Mouse (Mus musculus) limb, embryonic 15.5 days (tissue): ENCODE measurements around the gene Ccdc162. TPM values are rescaled to one million over a fixed set of nuclear protein-coding genes. Genes with fewer than 3 reads are reported as not detected.
"Not testable (repeated sequence)": the region's sequence is repeated elsewhere in the genome, so short reads cannot be mapped to it uniquely, and the experiment has no call there.

Experiments
- ATAC-seq: fragments of 200-750 bp; cut with Nextera tagmentation; 2 replicates; pipeline ENCODE4 v1.8.0; 2017; ENCODE audit warnings: low read depth, moderate TSS enrichment; ENCODE audit not compliant: insufficient number of reproducible peaks, low FRiP score, low TSS enrichment
- H3K27ac ChIP-seq: fragments of 300-500 bp; sonication (generic); 2 replicates; pipeline ENCODE4 v1.5.1; 2015; ENCODE audit warnings: moderate library complexity, mild to moderate bottlenecking, inconsistent platforms
- H3K27me3 ChIP-seq: fragments of 300-500 bp; sonication (generic); 2 replicates; pipeline ENCODE4 v1.6.1; 2015; ENCODE audit warnings: inconsistent platforms
- H3K36me3 ChIP-seq: fragments of 300-500 bp; sonication (generic); 2 replicates; pipeline ENCODE4 v1.6.1; 2015; ENCODE audit warnings: inconsistent platforms
- H3K4me1 ChIP-seq: fragments of 300-500 bp; sonication (generic); 2 replicates; pipeline ENCODE4 v1.6.1; 2015; ENCODE audit warnings: inconsistent platforms
- H3K4me2 ChIP-seq: fragments of 300-500 bp; sonication (generic); 2 replicates; pipeline ENCODE4 v1.6.1; 2015; ENCODE audit warnings: mild to moderate bottlenecking, inconsistent platforms
- H3K4me3 ChIP-seq: fragments of 300-500 bp; sonication (generic); 2 replicates; pipeline ENCODE4 v1.5.1; 2015; ENCODE audit warnings: mild to moderate bottlenecking, inconsistent platforms
- H3K9ac ChIP-seq: fragments of 300-500 bp; sonication (generic); 2 replicates; pipeline ENCODE4 v1.6.1; 2015; ENCODE audit warnings: inconsistent platforms
- H3K9me3 ChIP-seq: fragments of 300-500 bp; sonication (generic); 2 replicates; pipeline ENCODE4 v1.6.1; 2016; ENCODE audit warnings: inconsistent platforms
- WGBS: fragments of 180-500 bp; shearing (Covaris S2); methylation state at CpG from one replicate; pipeline ENCODE4 v1.1.7; 2015; 5-methylcytosine and 5-hydroxymethylcytosine counted together
- polyA plus RNA-seq: library from polyadenylated mRNA; unstranded; fragments of >200 nt; fragmentation: Nextera tagmentation; extraction: Ambion mirVana; gene quantifications from 2 replicates; pipeline ENCODE4 v1.2.1, GENCODE M21; 2015

The Ccdc162 gene
- polyA plus RNA-seq, 1 experiment from 2014 or later = 1.3 TPM

GRCm38 (mm10) chr10:41520410-41520673 lies 196.1 kb downstream of the Ccdc162 start:
- H3K36me3 ChIP-seq = peaks cover 8% of the 10 kb centered on the region
- ATAC-seq = no peak
- 2% methylated on average over 5 of the region's 5 CpGs for WGBS
- no peaks in the 10 kb centered on the region for H3K9me3 ChIP-seq
- H3K9ac ChIP-seq = peak overlapping the region; percentile 92
- H3K4me2 ChIP-seq = peak overlapping the region; percentile 85
- peak overlapping the region; percentile 91 for H3K4me3 ChIP-seq
- no peaks in the 10 kb centered on the region for H3K27me3 ChIP-seq
- peaks cover 18% of the 10 kb centered on the region; the same call in 1 of the 2 replicates for H3K4me1 ChIP-seq
- H3K27ac ChIP-seq = no peak overlapping the region

GRCm38 (mm10) chr10:41519640-41520409 lies 196.6 kb downstream of the Ccdc162 start:
- Histone ChIP-seq H3K4me3 (peak overlapping the region; percentile 91), H3K27ac (peak overlapping the region; percentile 98), H3K27me3 (no peaks in the 10 kb centered on the region), H3K9ac (peak overlapping the region; percentile 92), H3K9me3 (no peaks in the 10 kb centered on the region), H3K4me1 (peaks cover 18% of the 10 kb centered on the region; the same call in 1 of the 2 replicates), H3K4me2 (peak overlapping the region; percentile 85), H3K36me3 (peaks cover 8% of the 10 kb centered on the region)
- under 1% methylated on average over 65 of the region's 65 CpGs for WGBS
- peak; percentile 25 for ATAC-seq

GRCm38 (mm10) chr10:41518981-41519618 lies 197.3 kb downstream of the Ccdc162 start, which contains the start of gene Cd164:
Gene Cd164, plus strand, starts transcription at chr10:41519414.
- under 1% methylated on average over 68 of the region's 69 CpGs for WGBS
- Histone ChIP-seq H3K4me3 (peak within 1 kb of the TSS; percentile 91), H3K4me2 (peak within 1 kb of the TSS; percentile 85), H3K27me3 (no peaks in the 10 kb centered on the region), H3K4me1 (peaks cover 18% of the 10 kb centered on the region; the same call in 1 of the 2 replicates), H3K36me3 (peaks cover 8% of the 10 kb centered on the region; the same call in 1 of the 2 replicates), H3K9ac (peak within 1 kb of the TSS; percentile 92), H3K27ac (peak within 1 kb of the TSS; percentile 98), H3K9me3 (no peaks in the 10 kb centered on the region)
- peak; percentile 92 for ATAC-seq

- ATAC-seq = peak; percentile 71
- Histone ChIP-seq H3K27me3 (no peaks in the 10 kb centered on the region), H3K4me3 (peak overlapping the region; percentile 91), H3K36me3 (peaks cover 5% of the 10 kb centered on the region; the same call in 1 of the 2 replicates), H3K9me3 (no peaks in the 10 kb centered on the region), H3K4me2 (peak overlapping the region; percentile 85), H3K27ac (peak overlapping the region; percentile 98), H3K4me1 (peaks cover 18% of the 10 kb centered on the region; the same call in 1 of the 2 replicates), H3K9ac (peak overlapping the region; percentile 92)
- under 1% methylated on average over 23 of the region's 23 CpGs for WGBS
Observed at GRCm38 (mm10) chr10:41518508-41518980, 197.9 kb downstream of the Ccdc162 start.

- Histone ChIP-seq H3K36me3 (no peaks in the 10 kb centered on the region), H3K9ac (no peak overlapping the region), H3K27me3 (no peaks in the 10 kb centered on the region), H3K9me3 (no peaks in the 10 kb centered on the region), H3K4me1 (no peaks in the 10 kb centered on the region), H3K4me3 (no peak overlapping the region), H3K4me2 (no peak overlapping the region), H3K27ac (no peak overlapping the region)
- ATAC-seq = no peak
Observed at GRCm38 (mm10) chr10:41514921-41515320, 201.5 kb downstream of the Ccdc162 start.

GRCm38 (mm10) chr10:41514301-41514700 lies 202.1 kb downstream of the Ccdc162 start:
- 68% methylated on average over 4 of the region's 4 CpGs for WGBS
- H3K4me3 ChIP-seq = no peak overlapping the region
- no peak overlapping the region for H3K27ac ChIP-seq
- H3K4me1 ChIP-seq = no peaks in the 10 kb centered on the region
- no peak for ATAC-seq
- no peak overlapping the region for H3K4me2 ChIP-seq
- no peaks in the 10 kb centered on the region for H3K27me3 ChIP-seq
- H3K9ac ChIP-seq = no peak overlapping the region
- no peaks in the 10 kb centered on the region for H3K36me3 ChIP-seq
- no peaks in the 10 kb centered on the region for H3K9me3 ChIP-seq

- H3K27me3 ChIP-seq = no peaks in the 10 kb centered on the region
- no peaks in the 10 kb centered on the region for H3K4me1 ChIP-seq
- H3K4me2 ChIP-seq = no peak overlapping the region
- ATAC-seq = no peak
- no peaks in the 10 kb centered on the region for H3K9me3 ChIP-seq
- WGBS = 30% methylated on average over 2 of the region's 2 CpGs
- no peak overlapping the region for H3K27ac ChIP-seq
- H3K9ac ChIP-seq = no peak overlapping the region
- H3K4me3 ChIP-seq = no peak overlapping the region
- H3K36me3 ChIP-seq = no peaks in the 10 kb centered on the region
Observed at GRCm38 (mm10) chr10:41509160-41509559, 207.3 kb downstream of the Ccdc162 start.

- 2% methylated on average over 3 of the region's 3 CpGs for WGBS
- not testable (repeated sequence) for ATAC-seq, H3K9ac ChIP-seq
Observed at GRCm38 (mm10) chr10:41505446-41505845, 211.0 kb downstream of the Ccdc162 start.

GRCm38 (mm10) chr10:41504996-41505395 lies 211.4 kb downstream of the Ccdc162 start:
- no peaks in the 10 kb centered on the region for H3K27me3 ChIP-seq
- H3K4me3 ChIP-seq = no peak overlapping the region
- H3K9me3 ChIP-seq = no peaks in the 10 kb centered on the region
- no peak overlapping the region for H3K9ac ChIP-seq
- no peak for ATAC-seq
- 82% methylated on average over 1 of the region's 1 CpGs for WGBS
- no peak overlapping the region for H3K27ac ChIP-seq
- H3K4me2 ChIP-seq = no peak overlapping the region
- H3K36me3 ChIP-seq = no peaks in the 10 kb centered on the region
- no peaks in the 10 kb centered on the region for H3K4me1 ChIP-seq

More at GRCm38 (mm10) chr10:41505446-41505845, 211.0 kb downstream of the Ccdc162 start:
- not testable (repeated sequence) for H3K4me2 ChIP-seq, H3K9me3 ChIP-seq, H3K27ac ChIP-seq, H3K4me1 ChIP-seq, H3K36me3 ChIP-seq, H3K27me3 ChIP-seq, H3K4me3 ChIP-seq

- Histone ChIP-seq H3K27me3 (no peaks in the 10 kb centered on the region), H3K36me3 (no peaks in the 10 kb centered on the region), H3K4me1 (no peaks in the 10 kb centered on the region), H3K27ac (no peak overlapping the region), H3K4me2 (no peak overlapping the region), H3K4me3 (no peak overlapping the region), H3K9ac (no peak overlapping the region), H3K9me3 (no peaks in the 10 kb centered on the region)
- no peak for ATAC-seq
- WGBS = 52% methylated on average over 4 of the region's 4 CpGs
Observed at GRCm38 (mm10) chr10:41500941-41501340, 215.5 kb downstream of the Ccdc162 start.

- no peaks in the 10 kb centered on the region for H3K27me3 ChIP-seq
- peaks cover 27% of the 10 kb centered on the region for H3K4me1 ChIP-seq
- H3K4me3 ChIP-seq = no peak overlapping the region
- H3K4me2 ChIP-seq = no peak overlapping the region
- no peak overlapping the region for H3K27ac ChIP-seq
- ATAC-seq = no peak
- H3K9ac ChIP-seq = no peak overlapping the region
- WGBS = 32% methylated on average over 4 of the region's 4 CpGs
- no peaks in the 10 kb centered on the region for H3K9me3 ChIP-seq
- H3K36me3 ChIP-seq = peaks cover 20% of the 10 kb centered on the region
Observed at GRCm38 (mm10) chr10:41491111-41491510, 225.3 kb downstream of the Ccdc162 start.

- Histone ChIP-seq H3K36me3 (peaks cover 27% of the 10 kb centered on the region), H3K9me3 (no peaks in the 10 kb centered on the region), H3K4me1 (peaks cover 27% of the 10 kb centered on the region), H3K27me3 (no peaks in the 10 kb centered on the region), H3K4me3 (peak overlapping the region; percentile 68), H3K9ac (peak overlapping the region; percentile 50), H3K4me2 (peak overlapping the region; percentile 100), H3K27ac (no peak overlapping the region)
- ATAC-seq = no peak; the same call in 1 of the 2 replicates
- under 1% methylated on average over 29 of the region's 29 CpGs for WGBS
Observed at GRCm38 (mm10) chr10:41490518-41490873, 225.9 kb downstream of the Ccdc162 start.
